Mouse (Mus musculus): Measurements from ENCODE around the gene Cryaa. TPM values are rescaled to one million over a fixed set of nuclear protein-coding genes. Genes with fewer than 3 reads are reported as not detected.

Cryaa gene
- polyA plus RNA-seq, 1 experiment from 2014 or later = not detected

Other genes starting within 250 kb of the Cryaa start
- 35.4 and 39.4 TPM in 2 replicates for gene Wdr4, start 157.8 kb upstream of the Cryaa start, polyA plus RNA-seq (2014; fragmentation: Nextera tagmentation; extraction: Ambion mirVana)
- 239 and 249 TPM in 2 replicates for gene Ndufv3, start 157.7 kb upstream of the Cryaa start, polyA plus RNA-seq (2014; fragmentation: Nextera tagmentation; extraction: Ambion mirVana)
- 22.4 and 22.7 TPM in 2 replicates for gene Pknox1, start 113.1 kb upstream of the Cryaa start, polyA plus RNA-seq (2014; fragmentation: Nextera tagmentation; extraction: Ambion mirVana)
- 0.62 and 1.1 TPM in 2 replicates for gene Cbs, start 40.6 kb upstream of the Cryaa start, polyA plus RNA-seq (2014; fragmentation: Nextera tagmentation; extraction: Ambion mirVana)
- gene U2af1, start 18.9 kb upstream of the Cryaa start, polyA plus RNA-seq (2014; fragmentation: Nextera tagmentation; extraction: Ambion mirVana) = 195 and 201 TPM in 2 replicates
- gene Sik1, start 178.0 kb downstream of the Cryaa start, polyA plus RNA-seq (2014; fragmentation: Nextera tagmentation; extraction: Ambion mirVana) = 8.9 and 14.0 TPM in 2 replicates